Mouse (Mus musculus): ENCODE data around the gene Nudt16l1. TPM values are rescaled to one million over a fixed set of nuclear protein-coding genes. Genes with fewer than 3 reads are reported as not detected.

The Nudt16l1 gene
- polyA plus RNA-seq, 1 experiment from 2014 or later: 124 TPM

DNA sequence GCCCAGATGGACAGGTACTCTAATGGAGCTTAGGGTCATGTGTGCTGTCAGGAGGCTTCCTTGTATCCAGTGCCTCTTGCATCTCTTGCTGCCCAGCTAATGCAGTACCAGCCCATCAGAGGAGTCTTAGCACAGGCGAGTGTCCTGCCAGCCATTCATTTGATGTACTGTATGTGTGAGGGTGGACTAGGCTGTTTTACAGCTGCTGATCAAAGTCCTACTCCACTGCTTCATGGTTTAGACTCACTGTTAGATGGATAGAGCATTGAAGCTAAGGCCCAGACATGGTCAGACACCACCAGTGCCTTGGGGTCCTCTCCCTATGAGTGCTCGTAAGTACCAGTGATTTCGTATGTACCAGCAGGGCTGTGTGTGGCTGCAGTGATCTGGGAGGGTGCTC lies 33.7 kb upstream of the Nudt16l1 start:
- Histone ChIP-seq H3K36me3 (peaks cover 11% of the 10 kb centered on the region; the same call in 1 of the 2 replicates), H3K4me3 (no peak overlapping the region), H3K27ac (no peak overlapping the region), H3K27me3 (replicated peaks) (no peaks in the 10 kb centered on the region), H3K9ac (no peak overlapping the region), H3K9me3 (no peaks in the 10 kb centered on the region), H3K4me1 (no peaks in the 10 kb centered on the region), H3K4me2 (replicated peaks) (no peak overlapping the region)
- ATAC-seq (ENCODE audit: low FRiP score, low read depth): no peak
- WGBS: 91% methylated on average over 3 of the region's 3 CpGs

- no peaks in the 10 kb centered on the region for H3K9me3 ChIP-seq
- no peak for ATAC-seq (ENCODE audit: low FRiP score, low read depth)
- H3K4me3 ChIP-seq: no peak overlapping the region
- no peak overlapping the region for H3K4me2 ChIP-seq (replicated peaks)
- no peak overlapping the region for H3K27ac ChIP-seq
- WGBS: 71% methylated on average over 1 of the region's 1 CpGs
- H3K4me1 ChIP-seq: no peaks in the 10 kb centered on the region
- peaks cover 16% of the 10 kb centered on the region for H3K36me3 ChIP-seq
- no peak overlapping the region for H3K9ac ChIP-seq
- no peaks in the 10 kb centered on the region for H3K27me3 ChIP-seq (replicated peaks)
These were observed 33.0 kb upstream of the Nudt16l1 start for GRCm38 (mm10) chr16:4905591-4905990.

DNA sequence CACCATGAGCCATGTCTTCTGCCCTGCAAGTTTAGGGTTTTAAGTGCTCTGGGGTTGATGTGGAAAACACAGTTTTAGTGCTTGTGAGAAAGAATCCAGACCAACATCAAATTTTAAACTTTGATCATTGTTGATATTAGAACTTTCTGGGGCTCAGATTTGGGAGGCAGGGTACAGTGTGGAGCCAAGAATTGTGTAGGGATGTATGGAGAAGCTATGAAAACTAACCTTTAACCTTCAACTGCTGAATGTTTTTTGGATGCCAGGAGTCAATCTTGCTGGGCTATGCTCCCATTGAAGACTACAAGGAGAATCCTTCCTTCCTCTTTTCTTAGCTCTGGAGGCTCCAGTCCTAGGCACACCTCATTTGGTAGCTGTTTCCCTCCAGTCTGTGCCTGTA lies 32.0 kb upstream of the Nudt16l1 start:
- no peak overlapping the region for H3K27ac ChIP-seq
- no peaks in the 10 kb centered on the region for H3K4me1 ChIP-seq
- H3K9ac ChIP-seq: no peak overlapping the region
- no peaks in the 10 kb centered on the region for H3K9me3 ChIP-seq
- H3K36me3 ChIP-seq: peaks cover 25% of the 10 kb centered on the region
- H3K4me2 ChIP-seq (replicated peaks): no peak overlapping the region
- no peak for ATAC-seq (ENCODE audit: low FRiP score, low read depth)
- H3K4me3 ChIP-seq: no peak overlapping the region
- no peaks in the 10 kb centered on the region for H3K27me3 ChIP-seq (replicated peaks)

DNA sequence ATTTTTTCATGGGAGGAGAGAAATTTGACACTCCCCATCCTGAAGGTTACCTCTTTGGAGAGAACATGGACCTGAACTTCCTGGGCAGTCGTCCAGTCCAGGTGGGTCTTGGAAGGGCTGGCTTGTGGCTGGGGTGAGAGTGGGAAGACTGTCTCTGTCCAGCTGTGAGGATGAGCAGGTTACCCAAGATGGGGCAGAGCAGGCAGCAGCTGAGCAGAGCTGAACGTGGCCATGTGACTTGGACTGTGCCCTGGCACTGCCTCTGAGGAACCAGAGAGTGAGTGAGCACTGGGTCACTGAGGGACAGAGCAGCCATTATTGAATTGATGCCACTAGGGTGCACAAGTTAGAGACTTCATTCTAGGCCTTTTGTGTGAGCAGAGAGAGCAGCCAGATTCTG lies 31.2 kb upstream of the Nudt16l1 start:
- Histone ChIP-seq H3K9me3 (no peaks in the 10 kb centered on the region), H3K4me1 (no peaks in the 10 kb centered on the region), H3K27me3 (replicated peaks) (no peaks in the 10 kb centered on the region), H3K9ac (no peak overlapping the region), H3K4me2 (replicated peaks) (no peak overlapping the region), H3K27ac (no peak overlapping the region), H3K36me3 (peaks cover 34% of the 10 kb centered on the region), H3K4me3 (no peak overlapping the region)
- WGBS: 84% methylated on average over 2 of the region's 2 CpGs
- no peak for ATAC-seq (ENCODE audit: low FRiP score, low read depth)

GRCm38 (mm10) chr16:4907972-4908371 lies 30.6 kb upstream of the Nudt16l1 start:
- Histone ChIP-seq H3K4me3 (no peak overlapping the region), H3K9me3 (no peaks in the 10 kb centered on the region), H3K27ac (no peak overlapping the region), H3K27me3 (replicated peaks) (no peaks in the 10 kb centered on the region), H3K9ac (no peak overlapping the region), H3K4me2 (replicated peaks) (no peak overlapping the region), H3K4me1 (no peaks in the 10 kb centered on the region), H3K36me3 (peaks cover 38% of the 10 kb centered on the region)
- ATAC-seq (ENCODE audit: low FRiP score, low read depth): no peak
- 47% methylated on average over 4 of the region's 5 CpGs for WGBS

GRCm38 (mm10) chr16:4909745-4910144 lies 28.8 kb upstream of the Nudt16l1 start:
- H3K9me3 ChIP-seq: no peaks in the 10 kb centered on the region
- H3K36me3 ChIP-seq: peaks cover 38% of the 10 kb centered on the region
- no peak overlapping the region for H3K27ac ChIP-seq
- no peaks in the 10 kb centered on the region for H3K4me1 ChIP-seq
- no peak overlapping the region for H3K4me3 ChIP-seq
- H3K27me3 ChIP-seq (replicated peaks): no peaks in the 10 kb centered on the region
- no peak overlapping the region for H3K4me2 ChIP-seq (replicated peaks)
- H3K9ac ChIP-seq: no peak overlapping the region
- no peak for ATAC-seq (ENCODE audit: low FRiP score, low read depth)
- 99% methylated on average over 2 of the region's 2 CpGs for WGBS

DNA sequence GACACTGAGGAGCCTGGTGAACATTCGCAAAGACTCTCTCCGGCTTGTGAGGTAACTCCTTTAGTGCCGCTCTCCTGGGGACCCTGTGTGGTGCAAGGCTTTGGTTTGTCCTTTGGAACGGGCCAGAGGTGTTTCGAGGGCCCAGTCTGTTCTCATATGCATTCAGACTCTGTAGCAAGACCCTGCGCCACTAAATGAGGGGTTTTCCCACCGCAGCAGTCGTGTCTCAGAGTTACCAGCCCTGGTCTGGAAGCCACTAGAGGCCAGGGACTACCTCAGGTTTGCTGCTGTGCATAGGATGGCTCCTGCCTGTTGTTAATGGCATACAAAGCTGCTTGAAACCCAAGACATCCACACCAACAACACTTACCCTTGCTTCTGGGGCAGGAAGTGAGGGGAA lies 27.8 kb upstream of the Nudt16l1 start:
- H3K36me3 ChIP-seq: peaks cover 45% of the 10 kb centered on the region
- WGBS: 94% methylated on average over 8 of the region's 8 CpGs
- H3K4me1 ChIP-seq: no peaks in the 10 kb centered on the region
- H3K27ac ChIP-seq: no peak overlapping the region
- no peaks in the 10 kb centered on the region for H3K9me3 ChIP-seq
- H3K4me2 ChIP-seq (replicated peaks): no peak overlapping the region
- H3K27me3 ChIP-seq (replicated peaks): no peaks in the 10 kb centered on the region
- ATAC-seq (ENCODE audit: low FRiP score, low read depth): no peak
- H3K4me3 ChIP-seq: no peak overlapping the region
- H3K9ac ChIP-seq: no peak overlapping the region

DNA sequence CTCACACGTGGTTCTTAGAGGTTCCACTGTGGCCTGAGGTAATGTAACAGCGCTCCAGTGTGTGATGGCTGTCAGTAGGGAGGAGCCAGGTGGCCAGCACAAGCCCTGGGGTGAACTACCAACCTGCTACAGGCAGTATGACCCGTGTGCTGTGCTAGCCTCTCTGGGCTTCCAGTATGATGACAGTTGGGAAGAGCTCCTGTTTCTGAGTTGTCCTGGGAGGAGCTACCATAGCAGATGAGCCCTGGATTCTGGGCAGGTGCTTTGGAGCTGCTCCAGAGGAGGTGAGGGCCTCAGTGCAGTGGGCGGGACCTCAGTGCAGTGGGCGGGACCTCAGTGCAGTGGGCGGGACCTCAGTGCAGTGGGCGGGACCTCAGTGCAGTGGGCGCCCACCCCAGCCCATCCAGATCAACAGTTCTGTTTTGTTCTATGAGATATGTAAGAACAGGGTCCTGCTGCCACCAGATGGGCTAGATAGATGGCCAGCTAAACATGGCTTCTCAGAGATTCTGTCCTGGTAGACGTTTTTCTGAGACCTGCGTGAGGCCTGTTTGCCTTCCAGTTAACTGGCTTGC lies 26.4 kb upstream of the Nudt16l1 start:
- Histone ChIP-seq H3K27me3 (replicated peaks) (no peaks in the 10 kb centered on the region), H3K9me3 (no peaks in the 10 kb centered on the region), H3K36me3 (peaks cover 58% of the 10 kb centered on the region), H3K9ac (no peak overlapping the region), H3K4me1 (no peaks in the 10 kb centered on the region), H3K4me3 (no peak overlapping the region), H3K4me2 (replicated peaks) (no peak overlapping the region), H3K27ac (no peak overlapping the region)
- no peak for ATAC-seq (ENCODE audit: low FRiP score, low read depth)
- 79% methylated on average over 10 of the region's 10 CpGs for WGBS

DNA sequence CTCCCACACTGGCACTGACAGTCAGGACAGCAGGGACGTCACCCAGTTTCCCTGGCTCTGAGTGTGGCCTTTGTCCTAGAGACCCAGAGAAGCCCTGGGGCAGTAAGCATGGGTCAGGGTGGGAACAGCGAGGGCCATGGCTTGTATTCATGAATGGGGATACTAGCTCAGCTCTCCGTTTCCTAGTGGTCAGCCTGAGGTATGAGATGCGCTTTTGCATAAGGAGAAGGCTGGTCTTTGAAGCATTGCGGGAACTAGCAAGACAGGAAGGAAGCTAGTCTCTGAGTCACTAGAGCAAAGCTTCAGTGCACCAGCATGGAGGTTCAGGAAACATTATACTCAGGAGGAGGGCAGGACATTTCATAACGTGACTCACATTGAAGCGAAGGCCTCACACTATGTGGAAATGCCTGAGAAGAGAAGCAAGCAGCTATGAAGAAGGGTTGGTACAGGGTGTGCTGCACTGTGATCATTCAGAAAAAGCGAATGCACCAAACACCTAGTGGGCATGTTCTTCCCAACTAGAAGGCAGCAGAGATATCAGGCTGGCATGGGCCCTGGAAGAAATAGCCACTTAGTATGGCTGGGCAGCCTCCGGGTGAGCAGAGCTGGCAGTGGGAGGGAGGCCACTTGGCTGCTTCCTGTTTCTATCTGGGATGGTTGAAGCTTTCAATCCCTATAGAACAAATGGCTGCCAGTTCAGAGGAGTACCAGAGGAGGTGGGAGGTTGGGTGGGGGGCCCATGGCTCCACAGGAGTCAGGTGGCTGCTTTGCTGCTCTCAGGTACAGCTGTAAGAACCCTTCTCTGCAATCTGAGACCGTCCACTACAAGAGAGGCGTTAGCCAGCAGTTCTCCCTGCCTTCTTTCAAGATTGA lies 25.4 kb upstream of the Nudt16l1 start:
- H3K9ac ChIP-seq: no peak overlapping the region
- no peak overlapping the region for H3K4me2 ChIP-seq (replicated peaks)
- ATAC-seq (ENCODE audit: low FRiP score, low read depth): 0 out of 2 replicates have a peak, but pooled peaks have one; percentile 7
- no peaks in the 10 kb centered on the region for H3K4me1 ChIP-seq
- no peaks in the 10 kb centered on the region for H3K9me3 ChIP-seq
- H3K27me3 ChIP-seq (replicated peaks): no peaks in the 10 kb centered on the region
- no peak overlapping the region for H3K4me3 ChIP-seq
- H3K27ac ChIP-seq: no peak overlapping the region; the same call in 1 of the 2 replicates
- 72% methylated on average over 11 of the region's 11 CpGs for WGBS
- peaks cover 55% of the 10 kb centered on the region for H3K36me3 ChIP-seq

GRCm38 (mm10) chr16:4913783-4914735 lies 24.5 kb upstream of the Nudt16l1 start:
- no peak overlapping the region for H3K27ac ChIP-seq
- H3K4me2 ChIP-seq (replicated peaks): no peak overlapping the region
- no peaks in the 10 kb centered on the region for H3K4me1 ChIP-seq
- WGBS: 42% methylated on average over 12 of the region's 12 CpGs
- H3K36me3 ChIP-seq: peaks cover 52% of the 10 kb centered on the region
- no peak overlapping the region for H3K4me3 ChIP-seq
- no peaks in the 10 kb centered on the region for H3K9me3 ChIP-seq
- peak; percentile 58 for ATAC-seq (ENCODE audit: low FRiP score, low read depth)
- H3K27me3 ChIP-seq (replicated peaks): no peaks in the 10 kb centered on the region
- H3K9ac ChIP-seq: no peak overlapping the region

DNA sequence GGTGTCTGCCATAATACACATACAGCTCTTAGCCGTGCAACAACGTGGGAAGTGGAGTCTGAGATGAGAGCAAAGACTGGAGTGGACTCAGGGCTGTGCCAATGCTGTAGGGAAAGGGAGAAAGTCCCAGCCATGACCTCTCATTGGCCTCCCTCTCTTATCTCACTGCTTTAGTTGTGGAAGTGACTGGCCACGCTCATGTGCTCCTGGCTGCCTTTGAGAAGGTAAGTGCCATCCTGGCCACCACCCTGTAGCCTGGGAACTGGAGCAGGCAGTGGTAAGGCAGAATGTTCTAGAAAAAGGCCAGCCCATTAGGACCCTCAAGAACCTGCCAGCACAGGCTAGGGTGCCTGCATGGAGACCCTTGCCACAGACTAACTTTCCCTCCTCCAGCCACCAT lies 22.6 kb upstream of the Nudt16l1 start:
- no peak overlapping the region for H3K4me2 ChIP-seq (replicated peaks)
- H3K9ac ChIP-seq: no peak overlapping the region
- H3K4me1 ChIP-seq: no peaks in the 10 kb centered on the region
- H3K4me3 ChIP-seq: no peak overlapping the region
- WGBS: 89% methylated on average over 3 of the region's 3 CpGs
- H3K9me3 ChIP-seq: no peaks in the 10 kb centered on the region
- ATAC-seq (ENCODE audit: low FRiP score, low read depth): no peak
- peaks cover 52% of the 10 kb centered on the region for H3K36me3 ChIP-seq
- no peak overlapping the region for H3K27ac ChIP-seq
- H3K27me3 ChIP-seq (replicated peaks): no peaks in the 10 kb centered on the region

DNA sequence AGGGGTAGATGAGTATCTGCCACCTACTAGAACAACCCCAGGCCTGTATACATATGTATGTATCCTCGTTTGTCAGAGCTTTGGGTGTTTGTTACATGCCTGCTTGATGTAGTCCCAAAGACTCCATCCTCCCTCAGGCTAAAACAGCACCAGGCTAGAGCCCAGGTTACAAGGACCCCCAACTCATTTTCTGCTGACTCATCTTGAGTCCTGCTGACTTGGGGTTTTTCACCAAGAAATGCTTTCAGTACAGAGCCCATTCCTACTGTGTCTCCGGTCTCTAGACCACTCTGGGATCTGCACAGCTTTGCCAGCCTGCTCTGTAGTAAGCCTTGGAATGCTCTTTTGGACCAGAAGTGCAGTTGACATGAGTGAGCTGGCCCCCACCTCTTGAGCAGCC lies 22.0 kb upstream of the Nudt16l1 start:
- peaks cover 47% of the 10 kb centered on the region for H3K36me3 ChIP-seq

More for the DNA sequence above, 22.0 kb upstream of the Nudt16l1 start:
- Histone ChIP-seq H3K4me1 (no peaks in the 10 kb centered on the region), H3K9me3 (no peaks in the 10 kb centered on the region), H3K27ac (no peak overlapping the region), H3K27me3 (replicated peaks) (no peaks in the 10 kb centered on the region), H3K4me2 (replicated peaks) (no peak overlapping the region), H3K9ac (no peak overlapping the region), H3K4me3 (no peak overlapping the region)
- no peak for ATAC-seq (ENCODE audit: low FRiP score, low read depth)
- 84% methylated on average over 2 of the region's 2 CpGs for WGBS
